In the genomic region with DNA sequence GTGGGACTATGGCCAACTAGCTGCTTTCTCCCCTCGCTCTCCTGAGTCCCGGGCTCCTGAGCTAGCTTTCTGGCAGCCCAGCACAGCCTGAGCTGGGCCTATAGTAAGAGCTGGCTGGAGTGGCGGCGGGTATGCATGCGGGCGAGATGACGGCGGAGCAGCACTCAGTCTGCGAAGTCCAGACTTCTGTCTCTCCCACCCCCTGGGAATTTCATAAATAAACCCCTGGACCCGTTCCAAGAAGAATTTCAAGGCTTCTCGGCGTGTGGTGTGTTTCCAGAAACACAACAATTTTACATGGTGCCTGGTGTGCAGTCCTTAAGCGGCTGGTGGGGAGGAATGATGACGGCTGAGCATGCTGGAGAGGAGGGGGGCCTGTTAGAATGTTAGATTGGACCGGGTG, we compare ENCODE assay signal across 9 mouse cellular contexts. TPM values are rescaled to one million over a fixed set of nuclear protein-coding genes. Genes with fewer than 3 reads are reported as not detected.
DNase-seq lines count a peak whose midpoint lies in the region; ATAC-seq and TF ChIP-seq lines count a peak whose summit lies in the region.
"Had no signal": no experiment of that assay in that cellular context is flagged by ENCODE, and none has a peak within 500 bp of the region (broad histone marks: within the 10 kb centered on the region; RNA-seq: fewer than 3 reads in every experiment).

No protein-coding gene starts in this region.

- H3K27ac ChIP-seq in intestine, postnatal 0 days (ENCODE audit: low read depth, low read length) = peak overlapping the region; percentile 86

- peak; percentile 93 for DNase-seq in heart, adult 11 months
- DNase-seq in heart, postnatal 14 days = no peak
- peak; percentile 41 for DNase-seq in ovary, postnatal 36 days (ENCODE audit: low spot score)
- DNase-seq in ovary, postnatal 14 days (ENCODE audit: low spot score) = no peak
- peak; percentile 66 for DNase-seq in yolk sac, embryonic 10.5 days (ENCODE audit: low spot score)
- no peak for DNase-seq in testis, postnatal 14 days (ENCODE audit: low spot score)
- DNase-seq in layer of hippocampus, postnatal 25 days (ENCODE audit: extremely low spot score in 1 of 2, low spot score in 1 of 2) = no peak

- H3K4me2 ChIP-seq in intestine, postnatal 0 days (replicated peaks; ENCODE audit: low read depth) = peak overlapping the region; percentile 46

- H3K4me3 ChIP-seq in intestine, postnatal 0 days (ENCODE audit: low read depth, low read length) = no peak overlapping the region

- intact Hi-C loops in heart, postnatal 14 days (cut with DNase I) = no loop called here

- ATAC-seq in intestine, postnatal 0 days = no peak

- H3K36me3 ChIP-seq in intestine, postnatal 0 days (ENCODE audit: control insufficient read depth, insufficient read depth) = no peaks in the 10 kb centered on the region

- TF ChIP-seq CTCF in intestine, postnatal 0 days (IDR thresholded peaks at IDR 0.05; ENCODE audit: low read depth) = no peak

- H3K9ac ChIP-seq in intestine, postnatal 0 days (ENCODE audit: low read depth, low read length) = peak overlapping the region; percentile 26; the same call in 1 of the 2 replicates

- no peaks in the 10 kb centered on the region for H3K9me3 ChIP-seq in intestine, postnatal 0 days (ENCODE audit: control insufficient read depth)

- no peaks in the 10 kb centered on the region for H3K27me3 ChIP-seq in intestine, postnatal 0 days (replicated peaks; ENCODE audit: control insufficient read depth, insufficient read depth, low read length)

- H3K4me1 ChIP-seq in intestine, postnatal 0 days (replicated peaks; ENCODE audit: control insufficient read depth, insufficient read depth, low read length) = peaks cover 17% of the 10 kb centered on the region; the same call in 1 of the 2 replicates

- 21% methylated on average over 15 of the region's 15 CpGs for WGBS in intestine, postnatal 0 days

RNA-seq across cellular contexts. Expression of a gene that starts 10.8 kb away (rescaled TPM):
- total RNA-seq in heart, postnatal 14 days (2021) = 10 to 100 TPM; 14.5 to 14.7 TPM
- 6.0 and 6.8 TPM in 2 replicates for polyA plus RNA-seq in intestine, postnatal 0 days (2015; fragmentation: Nextera tagmentation; extraction: Ambion mirVana)
- total RNA-seq in layer of hippocampus, postnatal 25 days (2021) = 10 to 100 TPM; 82.8 to 83.1 TPM

RNA-seq across cellular contexts. Expression of a gene that starts 34.7 kb away (rescaled TPM):
- total RNA-seq in heart, postnatal 14 days (2021) = 10 to 100 TPM; 28.5 to 31.5 TPM
- 13.8 and 14.6 TPM in 2 replicates for polyA plus RNA-seq in intestine, postnatal 0 days (2015; fragmentation: Nextera tagmentation; extraction: Ambion mirVana)
- 10 to 100 TPM in 1 of 2 experiments, 1 to 10 TPM in 1; 8.6 to 10.5 TPM for total RNA-seq in layer of hippocampus, postnatal 25 days (2021)

RNA-seq across cellular contexts. Expression of a gene that starts 47.5 kb away (rescaled TPM):
- total RNA-seq in heart, postnatal 14 days (2021) = not detected
- polyA plus RNA-seq in intestine, postnatal 0 days (2015; fragmentation: Nextera tagmentation; extraction: Ambion mirVana) = not detected in 2 replicates
- not detected for total RNA-seq in layer of hippocampus, postnatal 25 days (2021)
- polyA plus RNA-seq: neural tube, embryonic 11.5 days had no signal

Comparison
In these comparisons a context has a peak if more than half of its experiments do, and no peak if none do; other contexts are left out.
1. DNase-seq: peak in heart, adult 11 months (single experiment), ovary, postnatal 36 days (single experiment) and yolk sac, embryonic 10.5 days (single experiment); none in heart, postnatal 14 days (0 of 2), ovary, postnatal 14 days (single experiment), testis, postnatal 14 days (single experiment) and layer of hippocampus, postnatal 25 days (0 of 2).
2. RNA of a gene that starts 10.8 kb away (total RNA-seq): 82.8 to 83.1 TPM in layer of hippocampus, postnatal 25 days; 14.5 to 14.7 TPM in heart, postnatal 14 days; every median in the first group is over 4 times any median in the second.